Mouse (Mus musculus): ENCODE measurements around the gene Apol7e. TPM values are rescaled to one million over a fixed set of nuclear protein-coding genes. Genes with fewer than 3 reads are reported as not detected.
"Not testable (repeated sequence)": the region's sequence is repeated elsewhere in the genome, so short reads cannot be mapped to it uniquely, and the experiment has no call there.

Apol7e gene
- polyA plus RNA-seq (2016; fragmentation: Nextera tagmentation; extraction: Ambion mirVana): not detected in 2 replicates

DNA sequence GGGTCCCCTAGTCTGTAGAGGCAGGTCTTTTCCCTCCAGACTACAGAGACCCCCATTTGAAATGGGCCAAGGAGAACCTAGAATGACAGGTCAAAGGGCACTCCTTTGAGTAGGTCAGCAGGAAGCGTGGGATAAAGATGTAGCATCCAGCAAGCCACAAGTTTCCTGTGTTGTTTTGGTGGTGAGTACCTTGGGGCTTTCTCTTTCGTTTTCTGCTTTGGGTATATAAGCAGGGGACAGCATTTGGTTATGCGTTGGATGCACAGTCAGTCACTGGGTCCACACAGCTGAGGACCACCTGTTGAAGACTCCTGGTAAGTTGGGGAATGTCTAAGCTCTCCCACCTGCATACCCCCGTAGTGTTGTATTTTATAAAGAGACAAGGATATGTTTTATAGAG is at the start of gene Apol7e:
TSS of gene Apol7e (plus strand) at position 202 of the 400 bp plus-strand sequence.
- not testable (repeated sequence) for H3K9me3 ChIP-seq; H3K4me3 ChIP-seq; H3K36me3 ChIP-seq (replicated peaks); H3K27me3 ChIP-seq (replicated peaks; ENCODE audit: low read depth, poor library complexity, severe bottlenecking); DNase-seq (ENCODE audit: low spot score); H3K4me1 ChIP-seq; H3K27ac ChIP-seq (replicated peaks)
- WGBS: 74% methylated on average over 4 of the region's 4 CpGs

DNA sequence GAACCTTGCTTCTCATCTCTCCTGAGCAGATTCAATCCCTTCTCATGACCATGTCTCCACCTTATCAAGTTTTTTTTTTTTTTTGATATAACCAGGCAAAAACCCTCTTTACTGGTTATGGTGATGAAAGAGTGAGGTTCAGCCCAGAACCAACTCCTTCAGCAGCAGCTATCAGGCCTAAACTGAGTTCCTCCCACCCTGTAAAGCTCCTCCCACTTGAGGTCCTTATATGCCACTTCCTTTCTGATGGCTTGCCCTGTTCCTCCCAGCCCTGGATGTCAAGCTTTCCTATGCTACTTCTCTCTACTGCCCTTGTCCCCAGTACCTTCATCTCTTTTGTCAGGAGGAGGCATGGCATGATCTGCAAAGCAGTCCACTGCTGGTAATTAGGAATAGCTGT is 47.5 kb upstream of the Apol7e start:
- H3K36me3 ChIP-seq (replicated peaks); H3K4me1 ChIP-seq; H3K27ac ChIP-seq (replicated peaks); H3K9me3 ChIP-seq; DNase-seq (ENCODE audit: low spot score); H3K4me3 ChIP-seq; H3K27me3 ChIP-seq (replicated peaks; ENCODE audit: low read depth, poor library complexity, severe bottlenecking): not testable (repeated sequence)

DNA sequence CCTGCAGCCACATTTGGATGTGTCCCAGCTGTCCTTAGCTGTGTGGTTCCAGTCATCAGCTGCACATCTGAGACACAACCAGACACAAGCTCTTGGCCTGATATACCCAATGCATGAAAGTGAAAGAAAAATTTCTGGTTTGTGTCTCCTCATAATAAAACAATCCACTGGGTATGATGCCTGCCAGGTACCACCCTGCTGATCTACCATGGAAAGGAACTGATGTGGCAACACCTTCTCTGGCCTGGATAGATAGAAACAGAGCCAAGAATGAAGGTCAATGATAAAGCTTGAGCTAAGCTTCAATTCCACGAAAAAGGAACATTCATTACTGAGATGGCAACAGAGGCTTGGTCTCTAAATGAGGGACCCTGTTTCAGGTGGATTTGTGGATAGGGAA is 38.9 kb upstream of the Apol7e start:
- H3K36me3 ChIP-seq (replicated peaks); H3K9me3 ChIP-seq; H3K27ac ChIP-seq (replicated peaks); DNase-seq (ENCODE audit: low spot score); H3K4me3 ChIP-seq; H3K27me3 ChIP-seq (replicated peaks; ENCODE audit: low read depth, poor library complexity, severe bottlenecking); H3K4me1 ChIP-seq: not testable (repeated sequence)
- 87% methylated on average over 1 of the region's 1 CpGs for WGBS

- not testable (repeated sequence) for H3K27me3 ChIP-seq (replicated peaks; ENCODE audit: low read depth, poor library complexity, severe bottlenecking); H3K27ac ChIP-seq (replicated peaks); H3K4me3 ChIP-seq; DNase-seq (ENCODE audit: low spot score); H3K9me3 ChIP-seq; H3K4me1 ChIP-seq; H3K36me3 ChIP-seq (replicated peaks)
- WGBS: 95% methylated on average over 2 of the region's 2 CpGs
These were observed 36.8 kb upstream of the Apol7e start for GRCm38 (mm10) chr15:77661841-77662240.

DNA sequence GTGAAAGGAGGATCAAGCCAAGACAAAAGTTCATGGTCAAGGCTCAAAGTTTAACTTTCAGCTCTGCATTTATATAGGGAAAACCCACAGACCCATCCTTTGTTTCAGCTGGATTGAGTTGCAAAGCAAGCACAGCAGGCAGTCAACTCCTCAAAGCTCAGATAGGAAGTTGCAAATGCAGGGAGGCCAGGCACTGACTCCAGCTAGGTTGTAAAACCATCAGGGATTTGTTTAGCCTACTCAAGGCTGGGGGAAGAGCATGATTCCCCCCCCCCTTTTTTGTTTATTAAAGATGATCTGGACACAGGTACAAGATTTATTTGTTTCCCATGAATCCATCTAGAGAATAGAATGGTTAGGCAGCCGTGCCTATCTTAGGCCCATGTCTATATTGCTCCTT is 24.6 kb upstream of the Apol7e start:
- not testable (repeated sequence) for H3K4me1 ChIP-seq; H3K36me3 ChIP-seq (replicated peaks); H3K27ac ChIP-seq (replicated peaks); H3K27me3 ChIP-seq (replicated peaks; ENCODE audit: low read depth, poor library complexity, severe bottlenecking); H3K9me3 ChIP-seq; H3K4me3 ChIP-seq; DNase-seq (ENCODE audit: low spot score)
- WGBS: 71% methylated on average over 1 of the region's 1 CpGs

- not testable (repeated sequence) for H3K4me1 ChIP-seq; H3K27me3 ChIP-seq (replicated peaks; ENCODE audit: low read depth, poor library complexity, severe bottlenecking); H3K9me3 ChIP-seq; H3K27ac ChIP-seq (replicated peaks); H3K36me3 ChIP-seq (replicated peaks); H3K4me3 ChIP-seq
- WGBS: 20% methylated on average over 11 of the region's 11 CpGs
- peak; percentile 44 for DNase-seq (ENCODE audit: low spot score)
These were observed 14.7 kb upstream of the Apol7e start for GRCm38 (mm10) chr15:77683944-77684343.

GRCm38 (mm10) chr15:77691532-77692311 is 6.9 kb upstream of the Apol7e start:
- H3K9me3 ChIP-seq; H3K27me3 ChIP-seq (replicated peaks; ENCODE audit: low read depth, poor library complexity, severe bottlenecking); H3K4me1 ChIP-seq; H3K36me3 ChIP-seq (replicated peaks): not testable (repeated sequence)
- 6% methylated on average over 20 of the region's 20 CpGs for WGBS
- peak overlapping the region; percentile 49 for H3K4me3 ChIP-seq
- peak overlapping the region; percentile 63 for H3K27ac ChIP-seq (replicated peaks)
- peak; percentile 33 for DNase-seq (ENCODE audit: low spot score)

GRCm38 (mm10) chr15:77694687-77695295 is 3.9 kb upstream of the Apol7e start:
- DNase-seq (ENCODE audit: low spot score): peak; percentile 38
- not testable (repeated sequence) for H3K4me3 ChIP-seq; H3K27me3 ChIP-seq (replicated peaks; ENCODE audit: low read depth, poor library complexity, severe bottlenecking); H3K4me1 ChIP-seq; H3K9me3 ChIP-seq; H3K36me3 ChIP-seq (replicated peaks); H3K27ac ChIP-seq (replicated peaks)
- 38% methylated on average over 11 of the region's 15 CpGs for WGBS

DNA sequence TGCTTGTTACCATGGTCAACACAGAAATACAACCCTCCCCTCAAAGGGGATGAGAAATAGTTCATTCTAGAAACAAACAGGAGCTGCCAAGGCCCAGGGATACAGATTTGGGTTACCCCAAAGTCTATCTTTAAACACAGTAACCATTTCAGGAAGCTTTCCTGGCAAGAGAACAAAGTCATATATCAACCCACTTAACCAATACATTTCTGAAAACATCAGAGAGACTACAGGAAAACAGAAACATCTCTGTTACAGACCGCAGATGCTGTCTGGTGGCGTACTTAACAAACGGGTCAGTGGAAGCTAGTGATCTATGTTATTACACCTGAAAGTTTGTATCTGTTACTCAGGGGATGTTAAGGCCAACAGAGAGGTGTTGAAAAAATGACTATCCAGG is 6.6 kb downstream of the Apol7e start:
- not testable (repeated sequence) for H3K4me1 ChIP-seq; H3K36me3 ChIP-seq (replicated peaks); H3K27me3 ChIP-seq (replicated peaks; ENCODE audit: low read depth, poor library complexity, severe bottlenecking); DNase-seq (ENCODE audit: low spot score); H3K4me3 ChIP-seq; H3K9me3 ChIP-seq; H3K27ac ChIP-seq (replicated peaks)
- WGBS: 93% methylated on average over 3 of the region's 3 CpGs

DNA sequence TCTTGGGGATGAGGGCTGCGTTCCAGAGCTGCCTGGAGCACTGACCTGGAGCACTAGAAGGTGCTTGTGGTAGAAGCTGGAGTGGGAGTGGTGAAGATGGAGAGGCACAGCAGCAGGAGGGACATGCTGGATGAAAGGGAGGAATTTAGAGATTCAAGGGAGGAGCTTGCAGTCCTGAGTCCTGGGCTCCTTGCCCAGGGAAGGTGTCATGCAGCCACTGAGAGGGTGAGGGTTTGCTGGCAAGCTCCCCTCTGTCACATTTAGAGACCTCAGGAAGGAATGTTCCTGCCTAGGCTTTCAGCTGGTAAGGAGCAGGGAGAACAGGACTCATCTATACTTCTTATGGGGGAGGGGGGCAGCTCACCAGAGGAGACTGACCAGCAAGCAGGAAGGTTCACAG is 10.3 kb downstream of the Apol7e start:
- not testable (repeated sequence) for H3K36me3 ChIP-seq (replicated peaks); DNase-seq (ENCODE audit: low spot score)
- WGBS: 88% methylated on average over 1 of the region's 1 CpGs

GRCm38 (mm10) chr15:77718240-77718639 is 19.6 kb downstream of the Apol7e start:
- not testable (repeated sequence) for H3K9me3 ChIP-seq; H3K36me3 ChIP-seq (replicated peaks); DNase-seq (ENCODE audit: low spot score); H3K27me3 ChIP-seq (replicated peaks; ENCODE audit: low read depth, poor library complexity, severe bottlenecking); H3K4me3 ChIP-seq; H3K4me1 ChIP-seq; H3K27ac ChIP-seq (replicated peaks)
- 85% methylated on average over 6 of the region's 6 CpGs for WGBS

More for the DNA sequence above, 10.3 kb downstream of the Apol7e start:
- not testable (repeated sequence) for H3K9me3 ChIP-seq; H3K4me1 ChIP-seq; H3K27me3 ChIP-seq (replicated peaks; ENCODE audit: low read depth, poor library complexity, severe bottlenecking); H3K27ac ChIP-seq (replicated peaks); H3K4me3 ChIP-seq

DNA sequence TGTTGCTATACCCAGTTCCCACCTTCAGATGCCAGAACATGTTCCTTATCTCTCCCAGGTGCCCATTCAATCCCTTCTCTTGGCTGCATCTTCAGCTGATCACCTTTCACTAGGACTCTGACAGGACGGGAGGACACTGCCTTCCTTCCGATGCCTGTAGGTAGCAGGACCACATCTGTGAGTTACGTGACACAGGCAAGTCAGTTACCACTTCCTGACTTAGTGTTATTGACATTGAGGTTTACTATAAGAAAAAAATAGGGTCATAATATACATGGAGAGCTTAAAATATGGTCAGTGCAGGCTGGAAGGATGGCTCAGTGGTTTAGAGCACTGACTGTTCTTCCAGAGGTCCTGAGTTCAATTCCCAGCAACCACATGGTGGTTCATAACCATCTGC is 22.9 kb downstream of the Apol7e start:
- not testable (repeated sequence) for H3K27me3 ChIP-seq (replicated peaks; ENCODE audit: low read depth, poor library complexity, severe bottlenecking); H3K36me3 ChIP-seq (replicated peaks); DNase-seq (ENCODE audit: low spot score); H3K4me1 ChIP-seq; H3K4me3 ChIP-seq; H3K27ac ChIP-seq (replicated peaks); H3K9me3 ChIP-seq
- no CpG with 5 or more reads among the region's 3 CpGs for WGBS

DNA sequence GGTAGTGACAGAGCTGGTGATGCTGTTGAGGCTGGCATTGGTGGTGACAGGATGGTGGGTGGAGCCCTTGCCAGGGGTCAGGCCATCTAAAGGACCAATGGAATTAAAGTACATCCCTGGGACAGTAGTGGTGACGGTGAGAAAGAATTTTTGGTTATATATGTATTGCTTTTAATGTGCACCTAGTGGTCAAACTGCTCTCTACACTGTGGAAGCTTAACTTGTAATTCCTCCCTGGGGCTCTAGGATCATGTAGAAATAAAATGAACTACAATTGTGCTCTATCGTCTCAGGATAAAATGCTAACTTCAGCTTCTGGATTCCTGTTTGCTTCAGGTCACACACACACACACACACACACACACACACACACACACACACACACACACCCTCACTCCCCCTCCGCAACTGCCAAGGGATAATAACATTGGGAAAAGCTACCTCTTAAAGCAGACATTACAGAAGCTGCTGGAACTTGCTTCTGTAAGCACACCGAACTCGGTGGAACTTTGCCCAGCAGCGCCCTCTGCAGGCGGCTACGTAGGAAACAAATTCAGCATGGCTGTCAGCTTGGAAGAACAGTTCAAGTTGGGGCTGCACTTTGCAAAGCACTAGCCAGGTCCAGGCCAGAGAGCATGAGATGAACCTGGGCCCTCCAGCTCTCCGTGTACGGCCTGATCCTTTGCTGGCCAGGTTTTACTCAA is 25.7 kb downstream of the Apol7e start:
- not testable (repeated sequence) for H3K9me3 ChIP-seq
- 19% methylated on average over 3 of the region's 10 CpGs for WGBS

More for the DNA sequence above, 25.7 kb downstream of the Apol7e start:
- not testable (repeated sequence) for H3K27ac ChIP-seq (replicated peaks); H3K4me1 ChIP-seq; H3K27me3 ChIP-seq (replicated peaks; ENCODE audit: low read depth, poor library complexity, severe bottlenecking); H3K4me3 ChIP-seq; H3K36me3 ChIP-seq (replicated peaks); DNase-seq (ENCODE audit: low spot score)
